Mouse (Mus musculus) brain, embryonic 18.5 days (tissue): ENCODE data around the gene Slc6a6.

Experiments
- DNase-seq: peaks from one replicate; pipeline ENCODE4 v3.0.0-alpha.2; 2012; ENCODE audit warnings: low read depth, low spot score

Gene Slc6a6

DNA sequence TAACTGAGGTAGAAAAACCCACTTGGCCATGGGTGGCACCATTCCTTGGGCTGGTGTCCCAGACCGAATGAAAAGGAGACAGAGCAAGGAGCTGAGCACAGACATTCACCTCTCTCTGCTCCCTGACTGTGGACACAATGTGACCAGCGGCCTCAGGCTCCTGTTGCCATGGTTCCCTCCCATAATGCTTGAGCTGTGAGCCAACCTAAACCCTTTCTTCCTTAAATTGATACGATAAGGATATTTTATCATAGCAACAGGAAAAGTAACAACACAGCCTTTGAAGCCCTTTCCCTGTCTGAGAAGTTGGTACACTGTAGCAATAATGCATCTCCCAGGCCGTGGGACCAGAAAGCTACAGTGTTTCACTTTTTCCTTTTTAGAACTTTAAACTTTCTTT, 14.6 kb upstream of the Slc6a6 start:
- no peak for DNase-seq

DNA sequence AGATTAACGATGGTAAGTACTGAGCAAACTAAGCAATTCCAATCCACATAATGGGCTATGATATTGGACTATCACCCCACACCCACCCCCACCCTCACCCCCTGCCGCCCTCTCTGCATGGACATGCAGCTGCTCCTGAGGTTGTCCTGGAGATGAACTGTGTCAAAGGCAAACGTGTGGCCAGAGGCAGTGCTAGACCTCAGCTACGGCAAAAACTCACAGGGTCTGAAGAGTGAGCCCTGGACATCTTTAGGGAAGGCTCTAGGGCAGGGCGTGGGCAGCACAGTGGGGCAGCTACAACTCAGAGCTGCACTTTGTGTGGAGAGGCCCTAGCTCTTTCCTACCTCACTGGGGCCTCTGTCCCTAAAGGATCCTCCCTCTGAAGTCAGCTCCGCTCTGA, 13.6 kb upstream of the Slc6a6 start:
- DNase-seq, result no peak

DNA sequence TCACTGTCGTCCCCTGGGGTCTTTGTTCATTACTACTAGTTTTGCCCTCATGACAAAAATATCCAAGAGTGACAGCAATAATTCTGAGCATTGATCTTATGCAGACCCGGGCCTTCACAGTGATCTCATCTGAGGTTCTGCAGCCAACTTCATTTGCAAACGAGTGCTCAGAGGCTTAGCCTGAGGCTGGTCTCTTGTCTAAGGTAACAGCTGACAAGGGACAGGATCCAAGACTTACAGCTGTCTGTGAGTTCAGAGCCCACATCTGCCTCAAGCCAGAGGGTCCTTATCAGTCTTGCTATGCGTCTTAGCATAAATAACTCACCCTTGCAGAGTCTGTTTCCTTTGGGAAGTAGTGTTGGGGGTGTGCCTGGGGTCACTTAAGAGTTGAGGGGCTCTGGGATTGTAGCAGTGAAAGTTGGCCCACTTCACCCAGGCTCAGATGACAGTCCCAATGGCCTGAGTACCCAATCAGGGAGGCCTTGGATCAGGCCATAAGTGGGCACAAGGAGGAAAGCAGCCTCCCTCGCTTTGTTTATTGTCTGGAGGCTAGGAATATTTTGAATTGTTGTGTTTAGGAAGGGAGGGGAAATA, 9.0 kb upstream of the Slc6a6 start:
- no peak for DNase-seq

- no peak for DNase-seq
Observed at GRCm38 (mm10) chr6:91678506-91679094, 5.3 kb upstream of the Slc6a6 start.

DNA sequence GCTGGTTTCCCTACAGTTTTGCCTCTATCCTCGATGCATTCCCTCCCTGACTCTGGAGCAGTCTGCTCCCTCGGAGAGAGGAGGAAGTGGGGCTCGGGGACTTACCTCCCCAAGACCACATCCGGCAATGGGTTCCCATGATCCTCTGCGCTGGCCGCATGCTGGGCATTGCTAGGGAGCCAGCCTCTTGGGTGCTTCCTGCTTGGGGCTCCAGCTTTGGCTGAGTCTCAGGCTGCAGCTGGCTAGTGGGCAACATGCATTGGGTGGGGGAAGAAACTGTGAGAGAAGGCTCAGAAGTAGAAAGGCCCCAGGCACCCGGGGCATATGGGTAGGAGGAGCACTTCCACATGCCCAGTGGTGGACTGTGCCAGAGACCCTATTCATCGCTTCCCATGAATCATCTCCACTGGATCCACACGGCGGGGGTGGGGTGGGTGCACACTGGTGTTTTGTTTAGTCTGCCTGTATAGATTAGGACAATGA, 4.7 kb upstream of the Slc6a6 start:
- DNase-seq, result no peak

DNA sequence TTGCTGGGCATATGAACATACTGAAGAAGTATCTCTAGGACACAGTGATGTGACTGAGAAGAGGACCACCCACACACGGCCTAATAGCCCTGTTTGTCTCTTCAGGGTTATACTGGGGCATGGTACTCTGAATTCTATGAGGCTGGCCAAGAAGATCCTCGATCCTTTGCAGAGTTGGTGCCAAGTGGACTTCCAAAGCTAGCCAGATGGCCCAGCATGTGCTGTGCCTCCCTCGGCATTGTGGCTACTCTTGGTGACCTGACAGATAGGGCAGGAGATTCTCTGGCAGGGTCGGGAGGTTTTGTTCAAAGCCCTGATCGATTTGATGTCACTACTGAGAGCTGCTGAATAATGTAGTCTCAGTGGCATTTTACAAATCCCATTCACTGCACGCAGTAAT, 4.1 kb upstream of the Slc6a6 start:
- no peak for DNase-seq

GRCm38 (mm10) chr6:91681841-91682240, 2.0 kb upstream of the Slc6a6 start:
- DNase-seq, result no peak

GRCm38 (mm10) chr6:91683121-91683520, 732 bp upstream of the Slc6a6 start:
- no peak for DNase-seq

DNA sequence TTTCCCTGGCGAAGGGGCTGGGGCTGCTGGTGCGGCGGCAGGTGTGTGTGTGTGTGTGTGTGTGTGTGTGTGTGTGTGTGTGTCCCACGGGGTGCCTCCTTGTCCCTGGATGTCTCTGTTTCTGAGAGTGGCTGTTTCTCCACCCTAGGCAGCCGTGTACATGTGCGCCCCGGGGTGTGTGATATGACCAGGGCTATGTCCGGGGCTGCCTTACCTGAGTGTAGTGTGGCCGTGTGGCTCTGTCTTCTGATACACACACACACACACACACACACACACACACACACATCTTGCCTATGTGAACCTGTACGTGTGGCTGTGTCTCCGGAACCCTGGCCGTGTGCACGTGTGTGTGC, 599 bp downstream of the Slc6a6 start:
- DNase-seq, result no peak

DNA sequence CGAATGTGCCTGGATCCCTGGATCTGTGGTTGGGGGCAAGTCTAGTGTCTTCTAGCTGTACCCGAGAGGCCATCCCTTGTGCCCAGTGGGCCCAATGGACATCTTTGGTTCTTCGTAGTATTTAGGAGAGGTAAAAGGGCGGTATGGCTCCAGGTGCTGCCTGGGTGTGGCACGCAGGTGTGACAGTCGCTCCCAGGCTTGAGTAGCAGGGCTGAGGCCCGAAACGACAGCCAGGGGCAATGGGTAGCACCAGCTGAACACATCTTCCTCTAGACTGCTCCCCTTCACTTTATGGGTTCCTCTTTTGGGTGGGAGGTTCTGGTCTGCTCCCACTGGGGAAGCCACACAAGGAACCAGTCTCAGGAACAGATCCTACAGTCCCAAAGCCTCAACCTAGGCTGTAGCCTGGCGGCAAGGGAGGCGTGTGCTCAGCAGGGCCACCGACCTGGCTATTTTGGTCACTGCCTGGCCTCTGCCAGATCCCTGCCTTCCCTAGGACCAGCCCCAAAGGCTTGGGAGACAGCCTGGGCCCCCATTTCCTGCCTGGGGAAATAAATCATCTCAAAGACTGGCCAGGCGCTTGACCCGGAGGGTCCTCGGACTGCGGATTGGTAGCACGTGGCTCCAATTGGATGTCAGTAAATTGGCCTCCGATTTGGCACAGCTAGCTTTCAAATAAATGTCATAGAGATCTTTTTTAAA, 1.1 kb downstream of the Slc6a6 start:
- no peak for DNase-seq

DNA sequence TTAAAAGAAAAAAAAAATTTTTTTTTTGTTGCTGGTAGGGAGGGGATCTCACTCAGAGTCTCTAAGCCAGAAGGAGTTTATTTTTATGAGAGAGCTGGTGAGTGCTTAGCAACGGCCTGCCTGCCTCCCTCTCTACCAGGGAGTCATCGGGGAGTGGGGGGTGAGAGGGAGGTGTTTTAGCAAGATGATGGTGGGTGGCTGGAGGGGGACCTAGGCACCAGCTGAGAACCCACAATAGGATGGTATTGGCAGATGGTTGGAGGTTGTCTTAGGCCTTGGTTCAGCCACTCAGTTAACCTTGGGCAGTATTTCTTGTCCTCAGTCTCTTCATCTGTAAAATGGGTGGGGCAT, 1.7 kb downstream of the Slc6a6 start:
- DNase-seq, result no peak

DNA sequence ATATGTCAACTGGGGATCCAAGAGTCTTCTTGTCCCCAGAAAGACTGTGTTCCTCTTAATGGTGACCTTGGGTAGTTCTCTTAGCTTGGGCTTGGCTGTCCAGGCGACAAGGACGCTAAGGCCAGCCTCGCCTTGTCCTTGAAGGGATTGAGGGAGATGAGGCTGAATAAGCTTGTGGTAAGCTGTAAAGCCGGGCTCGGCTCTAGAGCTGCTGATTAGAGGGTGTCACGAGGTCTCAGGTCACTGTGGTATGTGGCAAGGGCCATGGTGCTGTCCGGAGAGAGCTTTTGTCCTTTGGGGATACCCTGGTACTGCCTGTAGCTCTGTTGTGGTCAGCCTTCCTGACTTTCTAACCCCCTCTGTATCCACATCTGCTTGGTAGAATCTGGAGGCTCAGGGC, 2.0 kb downstream of the Slc6a6 start:
- no peak for DNase-seq

- no peak for DNase-seq
Observed at GRCm38 (mm10) chr6:91686597-91686996, 2.7 kb downstream of the Slc6a6 start.

DNA sequence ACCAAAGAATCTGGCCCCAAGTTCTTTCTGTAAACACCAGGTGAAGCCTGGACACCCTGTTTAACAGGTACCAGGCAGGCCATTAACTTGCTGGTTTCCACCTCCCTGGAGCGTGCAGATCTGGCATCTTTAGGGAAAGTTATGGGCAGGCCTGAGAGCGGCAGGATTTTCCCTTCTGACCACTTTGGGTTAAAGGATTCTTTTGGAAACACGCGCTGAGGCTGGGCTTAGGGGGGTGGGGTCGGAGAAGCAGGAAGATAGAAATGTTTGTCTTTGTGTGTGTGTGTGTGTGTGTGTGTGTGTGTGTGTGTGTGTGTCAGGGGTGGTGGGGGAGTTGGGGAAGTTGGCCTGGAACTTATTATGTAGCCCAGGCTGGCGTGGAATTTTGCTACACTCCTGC, 4.2 kb downstream of the Slc6a6 start:
- DNase-seq, result no peak

- no peak for DNase-seq
Observed at GRCm38 (mm10) chr6:91689231-91689630, 5.4 kb downstream of the Slc6a6 start.

GRCm38 (mm10) chr6:91690222-91690621, 6.4 kb downstream of the Slc6a6 start:
- no peak for DNase-seq

DNA sequence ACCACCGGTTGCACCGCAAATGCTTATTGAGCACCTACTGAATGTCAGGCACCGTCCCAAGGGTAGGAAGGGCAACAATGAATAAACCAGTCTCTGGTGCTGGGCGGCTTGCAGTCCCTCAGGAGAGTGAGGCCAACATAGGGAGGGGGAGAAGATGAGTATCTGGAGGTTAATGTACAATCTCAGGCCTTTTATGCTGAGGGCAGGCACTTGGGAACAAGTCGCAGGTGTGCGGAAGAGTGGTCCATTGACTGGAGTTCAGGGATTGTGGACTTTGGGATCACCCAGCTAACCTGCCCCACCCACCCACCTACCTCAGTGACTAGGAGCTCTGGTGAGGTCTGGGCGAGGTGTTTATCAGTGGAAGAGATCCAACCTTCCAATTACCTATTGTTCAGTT, 6.8 kb downstream of the Slc6a6 start:
- no peak for DNase-seq

GRCm38 (mm10) chr6:91691576-91691975, 7.7 kb downstream of the Slc6a6 start:
- no peak for DNase-seq

- no peak for DNase-seq
Observed at GRCm38 (mm10) chr6:91693301-91693886, 9.5 kb downstream of the Slc6a6 start.

DNA sequence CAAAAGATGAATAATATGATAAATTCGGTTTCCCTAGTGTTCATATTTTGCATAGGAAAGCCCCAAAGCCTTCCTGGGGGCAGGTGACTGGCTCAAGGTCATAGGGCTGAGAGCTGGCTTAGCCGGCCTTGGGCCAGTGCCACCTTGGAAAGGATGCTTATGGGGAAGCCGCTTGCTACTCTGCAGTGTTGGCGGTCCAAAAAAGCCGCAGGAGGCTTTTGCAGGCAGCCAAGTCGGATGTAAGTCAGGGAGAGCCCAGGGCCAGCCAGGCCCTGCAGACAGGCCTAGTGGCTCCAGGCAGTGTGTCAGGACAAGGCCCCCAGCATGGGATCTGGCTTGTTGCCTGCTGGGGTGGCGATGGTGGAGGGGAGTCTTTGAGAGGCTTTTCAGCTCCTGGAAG, 10.8 kb downstream of the Slc6a6 start:
- no peak for DNase-seq

DNA sequence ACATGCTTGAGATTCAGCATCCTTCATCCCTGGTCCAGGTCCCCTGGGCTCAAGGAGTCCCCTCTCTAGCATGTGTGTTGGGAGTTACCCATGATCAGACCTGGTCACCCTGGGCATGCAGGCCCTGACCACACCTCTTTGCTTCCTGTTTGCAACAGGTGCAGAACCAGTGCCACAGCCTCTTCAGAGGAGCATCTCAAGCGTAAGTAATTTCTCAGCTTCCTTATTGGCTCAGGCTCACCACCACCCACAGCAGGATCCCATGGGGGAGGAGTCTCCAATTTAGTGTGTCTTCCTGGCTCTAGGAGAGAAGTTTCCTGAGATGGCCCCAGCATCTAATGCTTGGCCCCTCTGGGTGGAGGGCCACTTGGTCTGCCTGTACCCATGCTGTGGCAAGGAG, 15.0 kb downstream of the Slc6a6 start:
- no peak for DNase-seq

DNA sequence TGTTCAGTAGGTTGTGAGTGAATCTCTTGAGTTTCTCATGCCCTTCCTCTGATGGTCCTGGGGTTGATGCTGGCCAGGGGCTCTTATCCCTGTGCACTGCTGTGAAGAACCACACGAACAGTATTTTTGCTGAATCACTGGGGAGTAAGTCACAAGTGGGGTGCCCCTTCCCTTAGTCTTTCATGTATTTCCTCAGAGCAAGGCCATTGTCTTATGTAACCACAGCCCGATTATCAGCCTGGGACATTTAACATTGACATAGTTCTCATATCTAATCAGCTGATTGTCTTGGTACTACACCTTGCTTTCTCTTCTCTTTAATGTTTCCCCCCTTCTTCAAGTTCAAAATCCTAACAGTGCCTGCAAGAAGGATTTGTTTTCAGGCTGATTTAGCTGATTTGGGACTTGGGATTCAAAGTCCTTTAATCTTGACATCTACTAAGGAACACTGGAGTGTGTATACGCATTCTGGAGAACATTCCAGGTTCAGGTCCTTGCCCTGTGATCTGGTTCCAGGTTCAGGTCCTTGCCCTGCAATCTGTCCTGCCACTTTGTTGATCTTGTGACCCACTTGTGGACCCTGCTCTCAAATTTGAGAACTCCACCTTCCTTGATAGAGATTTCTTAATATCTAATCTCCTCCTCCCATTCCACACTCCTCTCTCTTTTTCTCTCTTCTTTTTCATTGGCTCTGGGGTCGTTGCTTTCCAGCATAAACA, 15.8 kb downstream of the Slc6a6 start:
- DNase-seq, result no peak
